Mouse (Mus musculus): ENCODE results near the gene Anln. TPM values are rescaled to one million over a fixed set of nuclear protein-coding genes. Genes with fewer than 3 reads are reported as not detected.

The Anln gene
- total RNA-seq (2014; rRNA removed) = 1.1 and 1.2 TPM in 2 replicates
- polyA plus RNA-seq (2012; rRNA removed) = 0.07 and 0.23 TPM in 2 replicates

- H3K27ac ChIP-seq (replicated peaks; ENCODE audit: insufficient read depth, low read depth, low read length) = peak within 1 kb of the TSS; percentile 30
- DNase-seq (ENCODE audit: extremely low read depth, low read depth, low spot score) = peak; percentile 68
- no peaks in the 10 kb centered on the region for H3K36me3 ChIP-seq (ENCODE audit: control insufficient read depth, insufficient read depth, low read length)
- H3K27me3 ChIP-seq (ENCODE audit: control insufficient read depth, insufficient read depth, low read length) = no peaks in the 10 kb centered on the region
- under 1% methylated on average over 43 of the region's 44 CpGs for WGBS
- H3K4me3 ChIP-seq (ENCODE audit: insufficient read depth, low read depth, low read length) = peak within 1 kb of the TSS; percentile 83
- TF ChIP-seq POLR2A (IDR thresholded peaks at IDR 0.05; ENCODE audit: extremely low read depth, insufficient read depth, low read length) (peak; percentile 88), CTCF (IDR thresholded peaks at IDR 0.05; ENCODE audit: low read depth, low read length) (0 out of 2 replicates have a peak, but pooled peaks have one; percentile 19)
- H3K79me2 ChIP-seq (ENCODE audit: control insufficient read depth, insufficient read depth, low read length) = peaks cover 5% of the 10 kb centered on the region; the same call in 1 of the 2 replicates
- H3K9ac ChIP-seq (ENCODE audit: low read depth, low read length) = peak within 1 kb of the TSS; percentile 89
- peaks cover 3% of the 10 kb centered on the region; the same call in 1 of the 2 replicates for H3K4me1 ChIP-seq (ENCODE audit: control insufficient read depth, insufficient read depth, low read length)
Observed at GRCm38 (mm10) chr9:22389021-22389476, at the start of gene Anln. Anln (minus strand) TSS chr9:22389188.

GRCm38 (mm10) chr9:22434101-22434500 is 45.1 kb upstream of the Anln start:
- Histone ChIP-seq H3K79me2 (ENCODE audit: control insufficient read depth, insufficient read depth, low read length) (no peaks in the 10 kb centered on the region), H3K27me3 (ENCODE audit: control insufficient read depth, insufficient read depth, low read length) (no peaks in the 10 kb centered on the region), H3K4me3 (ENCODE audit: insufficient read depth, low read depth, low read length) (no peak overlapping the region), H3K36me3 (ENCODE audit: control insufficient read depth, insufficient read depth, low read length) (no peaks in the 10 kb centered on the region), H3K27ac (replicated peaks; ENCODE audit: insufficient read depth, low read depth, low read length) (no peak overlapping the region), H3K9ac (ENCODE audit: low read depth, low read length) (no peak overlapping the region), H3K4me1 (ENCODE audit: control insufficient read depth, insufficient read depth, low read length) (peaks cover 7% of the 10 kb centered on the region; the same call in 1 of the 2 replicates)
- TF ChIP-seq POLR2A (IDR thresholded peaks at IDR 0.05; ENCODE audit: extremely low read depth, insufficient read depth, low read length) = no peak
- TF ChIP-seq CTCF (IDR thresholded peaks at IDR 0.05; ENCODE audit: low read depth, low read length) = no peak
- no peak for DNase-seq (ENCODE audit: extremely low read depth, low read depth, low spot score)
- 93% methylated on average over 2 of the region's 2 CpGs for WGBS

- TF ChIP-seq CTCF (IDR thresholded peaks at IDR 0.05; ENCODE audit: low read depth, low read length) (no peak), POLR2A (IDR thresholded peaks at IDR 0.05; ENCODE audit: extremely low read depth, insufficient read depth, low read length) (no peak)
- Histone ChIP-seq H3K27me3 (ENCODE audit: control insufficient read depth, insufficient read depth, low read length) (no peaks in the 10 kb centered on the region), H3K36me3 (ENCODE audit: control insufficient read depth, insufficient read depth, low read length) (no peaks in the 10 kb centered on the region), H3K4me3 (ENCODE audit: insufficient read depth, low read depth, low read length) (no peak overlapping the region), H3K79me2 (ENCODE audit: control insufficient read depth, insufficient read depth, low read length) (no peaks in the 10 kb centered on the region), H3K9ac (ENCODE audit: low read depth, low read length) (no peak overlapping the region), H3K4me1 (ENCODE audit: control insufficient read depth, insufficient read depth, low read length) (peaks cover 7% of the 10 kb centered on the region; the same call in 1 of the 2 replicates), H3K27ac (replicated peaks; ENCODE audit: insufficient read depth, low read depth, low read length) (no peak overlapping the region)
- WGBS = 72% methylated on average over 2 of the region's 2 CpGs
- no peak for DNase-seq (ENCODE audit: extremely low read depth, low read depth, low spot score)
Observed at GRCm38 (mm10) chr9:22433221-22433620, 44.2 kb upstream of the Anln start.

GRCm38 (mm10) chr9:22430315-22430840 is 41.4 kb upstream of the Anln start:
- peak; percentile 61 for DNase-seq (ENCODE audit: extremely low read depth, low read depth, low spot score)
- Histone ChIP-seq H3K27ac (replicated peaks; ENCODE audit: insufficient read depth, low read depth, low read length) (no peak overlapping the region), H3K79me2 (ENCODE audit: control insufficient read depth, insufficient read depth, low read length) (no peaks in the 10 kb centered on the region), H3K27me3 (ENCODE audit: control insufficient read depth, insufficient read depth, low read length) (no peaks in the 10 kb centered on the region), H3K9ac (ENCODE audit: low read depth, low read length) (no peak overlapping the region), H3K36me3 (ENCODE audit: control insufficient read depth, insufficient read depth, low read length) (no peaks in the 10 kb centered on the region), H3K4me1 (ENCODE audit: control insufficient read depth, insufficient read depth, low read length) (peaks cover 7% of the 10 kb centered on the region; the same call in 1 of the 2 replicates), H3K4me3 (ENCODE audit: insufficient read depth, low read depth, low read length) (no peak overlapping the region)
- 27% methylated on average over 5 of the region's 5 CpGs for WGBS
- no peak for TF ChIP-seq CTCF (IDR thresholded peaks at IDR 0.05; ENCODE audit: low read depth, low read length)
- TF ChIP-seq POLR2A (IDR thresholded peaks at IDR 0.05; ENCODE audit: extremely low read depth, insufficient read depth, low read length) = no peak

- no peaks in the 10 kb centered on the region for H3K36me3 ChIP-seq (ENCODE audit: control insufficient read depth, insufficient read depth, low read length)
- no peak overlapping the region for H3K27ac ChIP-seq (replicated peaks; ENCODE audit: insufficient read depth, low read depth, low read length)
- no peak overlapping the region for H3K4me3 ChIP-seq (ENCODE audit: insufficient read depth, low read depth, low read length)
- H3K9ac ChIP-seq (ENCODE audit: low read depth, low read length) = no peak overlapping the region
- peaks cover 7% of the 10 kb centered on the region; the same call in 1 of the 2 replicates for H3K4me1 ChIP-seq (ENCODE audit: control insufficient read depth, insufficient read depth, low read length)
- H3K27me3 ChIP-seq (ENCODE audit: control insufficient read depth, insufficient read depth, low read length) = no peaks in the 10 kb centered on the region
- no peaks in the 10 kb centered on the region for H3K79me2 ChIP-seq (ENCODE audit: control insufficient read depth, insufficient read depth, low read length)
- no peak for TF ChIP-seq POLR2A (IDR thresholded peaks at IDR 0.05; ENCODE audit: extremely low read depth, insufficient read depth, low read length)
- TF ChIP-seq CTCF (IDR thresholded peaks at IDR 0.05; ENCODE audit: low read depth, low read length) = no peak
- 19% methylated on average over 15 of the region's 15 CpGs for WGBS
- DNase-seq (ENCODE audit: extremely low read depth, low read depth, low spot score) = peak; percentile 90
Observed at GRCm38 (mm10) chr9:22429533-22430241, 40.7 kb upstream of the Anln start.
